Mouse (Mus musculus) stomach, embryonic 16.5 days (tissue): ENCODE measurements at regions not wholly inside any gene's neighbourhood (a gene's known extent, or its start where the extent isn't known, plus 50 kb on each side); places are given as distances from the start of the nearest gene placed in this dataset.

Experiments
- ATAC-seq: fragments of 200-750 bp; cut with Nextera tagmentation; 2 replicates; pipeline ENCODE4 v1.8.0; 2017; ENCODE audit warnings: moderate number of reproducible peaks, moderate TSS enrichment; ENCODE audit not compliant: insufficient read depth, low FRiP score
- H3K27ac ChIP-seq: fragments of 300-500 bp; sonication (generic); 2 replicates; pipeline ENCODE4 v1.5.1; 2014; ENCODE audit warnings: low read length
- H3K27me3 ChIP-seq: fragments of 300-500 bp; sonication (generic); 2 replicates; pipeline ENCODE4 v1.6.1; 2014; ENCODE audit warnings: low read length, control low read depth, mixed read lengths; ENCODE audit not compliant: control insufficient read depth, insufficient read depth
- H3K36me3 ChIP-seq: fragments of 300-500 bp; sonication (generic); 2 replicates; pipeline ENCODE4 v1.6.1; 2014; ENCODE audit warnings: low read length; ENCODE audit not compliant: control insufficient read depth, insufficient read depth
- H3K4me1 ChIP-seq: fragments of 300-500 bp; sonication (generic); 2 replicates; pipeline ENCODE4 v1.6.1; 2014; ENCODE audit warnings: low read length, control low read depth, mixed read lengths; ENCODE audit not compliant: control insufficient read depth, insufficient read depth
- H3K4me2 ChIP-seq: fragments of 300-500 bp; sonication (generic); 2 replicates; pipeline ENCODE4 v1.6.1; 2014; ENCODE audit warnings: low read depth, low read length, mixed read lengths
- H3K4me3 ChIP-seq: fragments of 300-500 bp; sonication (generic); replicated peaks from 2 replicates; pipeline ENCODE4 v1.5.1; 2014; ENCODE audit warnings: mild to moderate bottlenecking, low read length
- H3K9ac ChIP-seq: fragments of 300-500 bp; sonication (generic); 2 replicates; pipeline ENCODE4 v1.6.1; 2014; ENCODE audit warnings: low read length
- H3K9me3 ChIP-seq: fragments of 300-500 bp; sonication (generic); replicated peaks from 2 replicates; pipeline ENCODE4 v1.6.1; 2016; ENCODE audit warnings: low read length, control low read depth; ENCODE audit not compliant: control insufficient read depth
- WGBS: fragments of 180-500 bp; shearing (Covaris S2); extraction: QIAGEN DNeasy Blood & Tissue Kit; methylation state at CpG from one replicate; pipeline ENCODE4 v1.1.7; 2014; 5-methylcytosine and 5-hydroxymethylcytosine counted together

GRCm38 (mm10) chr15:24596242-24596641, 817.3 kb downstream of the Basp1 start:
- ATAC-seq: no peak
- H3K4me1 ChIP-seq: no peaks in the 10 kb centered on the region
- H3K9ac ChIP-seq: no peak overlapping the region
- 33% methylated on average over 4 of the region's 4 CpGs for WGBS
- H3K27me3 ChIP-seq: no peaks in the 10 kb centered on the region
- no peaks in the 10 kb centered on the region for H3K36me3 ChIP-seq
- no peak overlapping the region for H3K4me3 ChIP-seq
- H3K4me2 ChIP-seq: no peak overlapping the region
- H3K9me3 ChIP-seq: no peaks in the 10 kb centered on the region
- H3K27ac ChIP-seq: no peak overlapping the region

GRCm38 (mm10) chr15:24588943-24589342, 824.6 kb downstream of the Basp1 start:
- Histone ChIP-seq H3K9me3 (no peaks in the 10 kb centered on the region), H3K27me3 (no peaks in the 10 kb centered on the region), H3K9ac (no peak overlapping the region), H3K4me2 (no peak overlapping the region), H3K27ac (no peak overlapping the region), H3K4me3 (no peak overlapping the region), H3K4me1 (no peaks in the 10 kb centered on the region), H3K36me3 (no peaks in the 10 kb centered on the region)
- WGBS: 24% methylated on average over 4 of the region's 4 CpGs
- no peak for ATAC-seq

- Histone ChIP-seq H3K4me3 (no peak overlapping the region), H3K9ac (no peak overlapping the region), H3K9me3 (no peaks in the 10 kb centered on the region), H3K36me3 (no peaks in the 10 kb centered on the region), H3K27me3 (no peaks in the 10 kb centered on the region), H3K4me1 (no peaks in the 10 kb centered on the region), H3K4me2 (no peak overlapping the region), H3K27ac (no peak overlapping the region)
- ATAC-seq: no peak
- WGBS: 57% methylated on average over 3 of the region's 3 CpGs
Observed at GRCm38 (mm10) chr15:24566981-24567380, 846.6 kb downstream of the Basp1 start.

GRCm38 (mm10) chr15:24556806-24557205, 856.8 kb downstream of the Basp1 start:
- no peaks in the 10 kb centered on the region for H3K36me3 ChIP-seq
- no peaks in the 10 kb centered on the region for H3K4me1 ChIP-seq

GRCm38 (mm10) chr15:24550108-24550507, 863.5 kb downstream of the Basp1 start:
- ATAC-seq: no peak
- 86% methylated on average over 3 of the region's 3 CpGs for WGBS

More at GRCm38 (mm10) chr15:24556806-24557205, 856.8 kb downstream of the Basp1 start:
- Histone ChIP-seq H3K27me3 (no peaks in the 10 kb centered on the region), H3K9ac (no peak overlapping the region), H3K27ac (no peak overlapping the region), H3K4me2 (no peak overlapping the region), H3K4me3 (no peak overlapping the region), H3K9me3 (no peaks in the 10 kb centered on the region)
- WGBS: 87% methylated on average over 4 of the region's 4 CpGs
- no peak for ATAC-seq

GRCm38 (mm10) chr15:24530065-24530464, 883.5 kb downstream of the Basp1 start:
- WGBS: 86% methylated on average over 3 of the region's 3 CpGs
- Histone ChIP-seq H3K4me3 (no peak overlapping the region), H3K27ac (no peak overlapping the region), H3K4me2 (no peak overlapping the region), H3K27me3 (no peaks in the 10 kb centered on the region), H3K36me3 (no peaks in the 10 kb centered on the region), H3K9ac (no peak overlapping the region), H3K9me3 (no peaks in the 10 kb centered on the region), H3K4me1 (no peaks in the 10 kb centered on the region)
- no peak for ATAC-seq

More at GRCm38 (mm10) chr15:24550108-24550507, 863.5 kb downstream of the Basp1 start:
- Histone ChIP-seq H3K36me3 (no peaks in the 10 kb centered on the region), H3K4me2 (no peak overlapping the region), H3K9me3 (no peaks in the 10 kb centered on the region), H3K27ac (no peak overlapping the region), H3K4me3 (no peak overlapping the region), H3K9ac (no peak overlapping the region), H3K4me1 (no peaks in the 10 kb centered on the region), H3K27me3 (no peaks in the 10 kb centered on the region)

GRCm38 (mm10) chr15:24527379-24527778, 886.2 kb downstream of the Basp1 start:
- Histone ChIP-seq H3K4me3 (no peak overlapping the region), H3K27me3 (no peaks in the 10 kb centered on the region), H3K9me3 (no peaks in the 10 kb centered on the region), H3K4me2 (no peak overlapping the region), H3K36me3 (no peaks in the 10 kb centered on the region), H3K9ac (no peak overlapping the region), H3K4me1 (no peaks in the 10 kb centered on the region), H3K27ac (no peak overlapping the region)
- ATAC-seq: no peak
- WGBS: 74% methylated on average over 5 of the region's 5 CpGs

GRCm38 (mm10) chr15:24513926-24514325, 899.6 kb downstream of the Basp1 start:
- H3K36me3 ChIP-seq: no peaks in the 10 kb centered on the region

GRCm38 (mm10) chr15:24501907-24502559, 911.5 kb downstream of the Basp1 start:
- H3K27ac ChIP-seq: no peak overlapping the region
- no peaks in the 10 kb centered on the region for H3K9me3 ChIP-seq
- H3K4me1 ChIP-seq: no peaks in the 10 kb centered on the region
- no peak overlapping the region for H3K4me3 ChIP-seq
- WGBS: 54% methylated on average over 9 of the region's 9 CpGs
- no peak overlapping the region for H3K4me2 ChIP-seq
- no peaks in the 10 kb centered on the region for H3K27me3 ChIP-seq
- ATAC-seq: no peak
- H3K36me3 ChIP-seq: no peaks in the 10 kb centered on the region
- H3K9ac ChIP-seq: no peak overlapping the region

More at GRCm38 (mm10) chr15:24513926-24514325, 899.6 kb downstream of the Basp1 start:
- no peak overlapping the region for H3K4me3 ChIP-seq
- H3K9me3 ChIP-seq: no peaks in the 10 kb centered on the region
- no peaks in the 10 kb centered on the region for H3K27me3 ChIP-seq
- no peaks in the 10 kb centered on the region for H3K4me1 ChIP-seq
- no peak overlapping the region for H3K27ac ChIP-seq
- ATAC-seq: no peak
- 79% methylated on average over 9 of the region's 9 CpGs for WGBS
- H3K4me2 ChIP-seq: no peak overlapping the region
- no peak overlapping the region for H3K9ac ChIP-seq
